Mouse (Mus musculus) brain, embryonic 14.5 days (tissue): Measurements from ENCODE around the gene Nr6a1. TPM values are rescaled to one million over a fixed set of nuclear protein-coding genes. Genes with fewer than 3 reads are reported as not detected.
A peak's percentile ranks its signal among the peaks of the same experiment; 100 is the strongest.

Experiments used
- DNase-seq: peaks from one replicate; pipeline ENCODE4 v3.0.0-alpha.2; 2011; ENCODE audit warnings: low read depth
- CTCF ChIP-seq: fragments of 200-500 bp; IDR thresholded peaks from 2 replicates; pipeline ENCODE4 v1.5.1; 2012; ENCODE audit warnings: inconsistent platforms, mild to moderate bottlenecking, moderate library complexity, borderline replicate concordance; ENCODE audit not compliant: insufficient read depth, insufficient read length; ENCODE audit errors: extremely low read depth
- POLR2A ChIP-seq: fragments of 200-500 bp; IDR thresholded peaks from 2 replicates; pipeline ENCODE4 v1.6.1; 2012; ENCODE audit warnings: mild to moderate bottlenecking, inconsistent platforms, borderline replicate concordance; ENCODE audit not compliant: poor library complexity, insufficient read depth, insufficient read length, severe bottlenecking; ENCODE audit errors: extremely low read depth
- polyA plus RNA-seq: library from polyadenylated mRNA; depleted of rRNA; stranded (reverse); fragments of >200 nt; gene quantifications from 2 replicates; pipeline ENCODE4 v1.2.3, GENCODE M21; 2012

The Nr6a1 gene
- polyA plus RNA-seq, 1 experiment, result 5.6 TPM

DNA sequence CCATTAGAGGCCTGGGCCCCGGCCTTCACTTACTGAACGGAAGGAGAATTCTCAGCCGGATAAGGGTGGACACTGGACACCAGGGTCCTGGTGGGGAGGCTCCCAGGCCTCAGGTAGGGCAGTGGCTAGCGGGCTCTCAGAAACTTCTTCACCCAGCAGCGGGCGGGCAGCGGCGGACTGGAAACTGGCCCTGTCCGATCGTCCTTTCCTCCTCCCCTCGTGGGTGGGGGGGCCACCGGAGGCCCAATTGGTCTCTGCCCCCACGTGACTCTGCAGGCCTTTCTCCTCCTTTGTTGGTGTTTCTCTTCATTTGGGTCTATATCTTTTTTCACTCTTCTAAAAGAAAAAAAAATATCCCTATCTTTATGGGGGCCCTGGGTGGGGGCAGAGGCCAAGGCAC, 213.2 kb downstream of the Nr6a1 start, which contains the start of gene Nr5a1:
Nr5a1 (minus strand) TSS at position 219 of the 400 bp plus-strand sequence.
- TF ChIP-seq POLR2A, result no peak
- no peak for TF ChIP-seq CTCF
- no peak for DNase-seq

DNA sequence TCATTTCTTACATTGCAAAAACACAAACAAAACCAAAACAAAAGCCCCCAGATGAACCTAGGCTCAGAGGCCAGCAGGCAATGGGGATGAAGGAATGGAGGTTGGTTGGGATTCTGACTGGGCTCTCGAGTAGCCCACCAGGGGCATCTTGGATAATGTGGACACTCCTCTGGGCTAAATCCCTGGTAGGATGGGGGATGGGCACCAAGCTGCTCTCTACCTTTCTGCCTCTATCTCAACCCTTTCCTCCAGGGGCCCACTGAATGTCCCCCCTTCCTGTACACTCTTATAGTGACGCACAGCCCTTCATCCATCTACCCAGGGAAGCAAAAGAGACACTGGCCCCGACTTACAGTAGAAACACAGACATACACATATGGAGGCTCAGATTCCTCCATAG, 213.9 kb downstream of the Nr6a1 start:
- no peak for DNase-seq
- TF ChIP-seq CTCF (no peak), POLR2A (no peak)

DNA sequence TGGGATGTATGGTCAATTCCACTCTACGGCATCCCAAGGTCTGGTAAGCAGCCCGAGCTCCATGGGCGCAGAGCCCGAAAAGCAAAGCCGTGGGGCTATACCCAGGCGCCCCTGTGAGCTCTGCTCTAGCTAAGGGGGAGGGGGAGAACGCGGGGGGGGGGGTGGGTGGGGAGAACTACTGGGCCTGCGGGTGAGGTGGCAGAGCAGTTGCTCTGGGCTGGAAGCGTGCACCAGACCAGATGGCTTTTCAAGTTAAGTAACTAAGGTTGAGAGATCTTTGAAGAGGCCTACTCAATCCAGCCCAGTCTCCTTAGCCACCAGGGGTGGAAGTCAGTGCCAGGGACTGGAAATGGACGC, 214.7 kb downstream of the Nr6a1 start:
- TF ChIP-seq CTCF (no peak), POLR2A (no peak)
- no peak for DNase-seq

DNA sequence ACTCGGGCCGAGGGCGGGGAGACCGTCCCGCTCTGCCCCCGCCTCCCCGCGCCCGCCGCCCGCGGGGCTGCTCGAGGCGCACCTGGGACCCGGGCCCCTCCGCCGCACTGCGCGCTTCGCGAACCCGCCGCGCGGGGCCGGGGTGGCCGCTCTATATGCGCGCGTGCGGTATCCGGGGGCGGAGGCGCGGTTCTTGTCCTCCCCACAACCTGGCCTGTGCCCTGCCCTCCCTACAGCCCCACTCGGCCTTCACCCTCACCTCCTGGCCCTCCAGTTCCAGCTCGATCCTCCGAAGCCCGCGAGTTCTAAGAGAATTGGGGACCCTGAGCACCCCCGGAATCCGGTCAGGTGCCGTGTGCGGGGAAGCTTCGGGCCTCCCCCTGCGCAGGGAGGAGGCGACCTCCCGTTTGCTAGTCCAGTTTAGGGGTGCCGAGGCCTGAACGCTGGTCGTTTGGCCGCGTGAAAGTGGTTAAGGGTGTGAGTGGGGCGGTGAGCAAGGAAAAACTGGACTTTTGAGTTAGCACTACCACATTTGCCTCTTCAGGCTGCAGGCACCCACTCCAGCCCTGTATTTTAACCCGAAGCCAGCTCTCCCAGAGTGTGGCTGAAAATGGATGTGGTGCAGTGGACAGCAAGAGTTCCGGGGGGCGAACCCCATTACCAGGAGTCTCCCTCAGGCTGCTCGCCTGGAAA, 215.3 kb downstream of the Nr6a1 start:
- no peak for TF ChIP-seq CTCF
- TF ChIP-seq POLR2A, result no peak
- DNase-seq, result no peak

DNA sequence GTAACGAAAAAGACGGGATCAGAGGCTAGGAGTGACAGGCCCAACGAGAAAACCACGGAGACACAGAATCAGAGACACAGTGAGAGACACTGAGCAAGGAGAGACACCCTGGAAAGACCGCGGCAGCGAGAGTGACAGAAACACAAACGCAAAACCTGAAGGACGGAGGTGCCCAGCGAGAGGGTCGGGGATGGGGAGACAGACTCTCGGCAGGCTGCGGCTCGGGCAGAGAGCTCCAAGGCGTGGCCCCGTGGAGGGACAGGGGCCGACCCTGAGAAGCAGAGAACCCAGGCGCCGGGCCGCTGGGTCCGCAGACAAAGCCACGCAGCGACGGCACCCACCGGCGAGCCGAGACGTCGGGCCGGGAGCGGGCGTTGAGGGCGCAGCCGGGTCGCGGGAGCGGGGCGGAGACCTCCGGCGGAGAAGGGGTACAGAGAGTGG, 216.0 kb downstream of the Nr6a1 start:
- TF ChIP-seq CTCF, result no peak
- no peak for TF ChIP-seq POLR2A
- peak; percentile 24 for DNase-seq

DNA sequence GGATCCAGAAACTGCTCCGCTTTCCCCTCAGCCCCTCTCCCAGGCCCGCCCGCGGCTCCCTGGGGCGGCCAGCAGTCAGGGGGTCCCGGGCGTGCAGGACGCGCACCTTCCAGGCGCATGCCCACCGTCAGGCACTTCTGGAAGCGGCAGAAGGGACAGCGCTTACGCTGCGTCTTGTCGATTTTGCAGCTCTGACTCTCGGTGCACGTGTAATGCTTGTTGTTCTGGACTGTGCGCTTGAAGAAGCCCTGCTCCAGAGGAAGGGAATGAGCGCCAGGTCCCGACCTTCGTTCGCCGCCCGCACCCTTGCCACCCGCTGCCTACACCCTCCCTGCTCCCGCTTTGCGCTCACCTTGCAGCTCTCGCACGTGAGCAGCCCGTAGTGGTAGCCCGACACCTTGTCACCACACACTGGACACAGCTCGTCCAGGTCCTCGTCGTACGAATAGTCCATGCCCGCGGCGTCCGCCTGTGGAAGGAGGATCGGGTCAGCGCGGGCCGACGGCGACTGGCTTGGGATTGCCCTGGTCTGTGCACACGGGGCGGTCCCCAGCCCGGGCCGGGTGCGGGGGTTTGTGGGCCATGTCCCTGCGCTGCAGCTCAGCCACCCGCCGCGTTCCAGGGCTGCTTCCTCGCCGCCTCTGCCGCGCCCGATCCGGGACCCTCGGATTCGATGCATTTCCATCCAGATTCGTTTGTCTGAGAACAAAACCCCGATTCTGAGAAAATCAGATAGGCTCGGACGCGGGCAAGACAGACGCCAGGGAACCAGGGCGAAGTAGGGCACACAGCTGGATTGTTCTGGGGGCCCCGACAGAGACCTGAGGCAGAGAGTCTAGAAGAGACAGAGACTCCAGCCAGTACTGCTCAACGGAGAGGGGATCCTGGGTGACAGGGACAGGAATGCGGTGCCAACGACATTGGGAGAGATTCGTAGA, 216.9 kb downstream of the Nr6a1 start:
- TF ChIP-seq CTCF, result no peak
- TF ChIP-seq POLR2A, result no peak
- peak; percentile 59 for DNase-seq

DNA sequence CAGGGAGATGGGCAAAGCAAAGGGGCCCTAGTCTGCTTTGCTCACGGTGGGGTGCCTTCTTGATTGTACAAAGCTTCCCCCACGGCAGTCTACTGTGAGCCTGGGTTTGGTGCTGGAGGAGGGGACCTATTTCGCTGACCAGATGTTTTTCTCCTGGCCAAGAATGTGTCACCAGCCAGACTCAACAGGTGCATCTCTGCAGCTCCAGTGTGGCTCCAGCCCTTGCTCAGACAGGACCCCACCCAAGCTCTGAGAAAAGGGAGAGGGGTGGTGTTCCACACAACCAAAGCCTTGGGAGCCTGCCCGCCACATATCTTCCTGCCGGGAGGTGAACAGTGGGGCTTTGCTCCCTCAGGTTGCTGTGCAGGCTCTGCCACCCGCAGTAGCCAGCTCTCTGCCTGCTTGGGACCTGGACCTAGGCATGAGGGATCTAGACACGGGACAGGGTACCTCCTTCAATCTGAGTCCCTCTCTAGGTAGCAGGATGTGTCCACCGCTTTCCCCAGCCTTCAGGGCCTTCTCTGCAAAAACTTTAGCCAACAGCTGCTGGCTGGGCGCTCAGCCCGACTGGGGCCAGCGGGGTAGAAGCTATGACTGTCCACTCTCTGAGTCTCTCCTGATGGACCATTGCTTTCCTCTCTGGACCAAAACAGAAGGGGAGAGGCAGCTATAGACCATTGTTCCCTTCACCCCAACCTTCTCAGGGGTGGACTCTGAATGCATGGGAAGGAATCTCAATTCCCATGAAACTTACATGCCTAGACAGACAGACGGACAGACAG, 218.4 kb downstream of the Nr6a1 start:
- no peak for DNase-seq
- TF ChIP-seq POLR2A (no peak), CTCF (no peak)

DNA sequence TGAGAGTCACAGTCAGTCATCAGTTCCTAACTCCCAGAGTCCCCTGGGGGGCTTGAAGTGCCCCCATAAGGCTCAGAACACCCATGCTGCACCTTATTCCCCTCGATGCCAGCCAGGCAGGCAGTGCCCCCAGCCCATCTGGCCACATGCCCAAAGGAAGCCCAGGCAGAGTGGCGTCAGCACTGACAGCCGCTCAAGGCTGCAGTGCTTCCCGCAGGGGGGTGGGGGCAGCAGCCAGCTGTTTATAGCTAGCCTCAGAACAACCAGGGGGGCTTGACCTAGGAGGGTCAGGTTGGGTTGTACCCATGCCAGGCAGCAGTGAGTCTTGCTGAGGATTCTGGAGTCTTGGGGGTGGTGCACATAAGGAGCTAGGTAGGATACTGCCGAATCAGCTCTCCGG, 220.8 kb downstream of the Nr6a1 start:
- DNase-seq, result no peak
- TF ChIP-seq CTCF, result no peak
- no peak for TF ChIP-seq POLR2A

DNA sequence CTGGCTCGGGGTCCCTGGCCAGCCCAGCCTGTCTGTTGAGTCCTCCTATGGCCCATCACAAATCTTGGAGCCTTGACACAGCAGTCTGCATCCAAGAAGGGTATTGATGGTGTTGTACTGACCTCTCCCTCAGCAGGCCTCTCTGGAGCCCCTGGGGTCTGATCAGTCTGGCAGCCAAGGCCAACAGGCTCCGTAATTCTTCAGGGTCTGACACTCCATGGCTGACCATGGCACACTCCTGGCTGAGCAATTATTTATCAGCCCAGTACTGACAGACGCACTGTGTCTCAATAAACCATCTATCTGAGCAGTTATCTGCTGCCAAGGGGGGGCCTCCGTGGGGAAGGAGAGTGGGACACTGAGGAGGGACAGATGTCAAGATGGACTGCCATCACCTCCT, 222.5 kb downstream of the Nr6a1 start:
- TF ChIP-seq POLR2A, result no peak
- no peak for TF ChIP-seq CTCF
- no peak for DNase-seq

DNA sequence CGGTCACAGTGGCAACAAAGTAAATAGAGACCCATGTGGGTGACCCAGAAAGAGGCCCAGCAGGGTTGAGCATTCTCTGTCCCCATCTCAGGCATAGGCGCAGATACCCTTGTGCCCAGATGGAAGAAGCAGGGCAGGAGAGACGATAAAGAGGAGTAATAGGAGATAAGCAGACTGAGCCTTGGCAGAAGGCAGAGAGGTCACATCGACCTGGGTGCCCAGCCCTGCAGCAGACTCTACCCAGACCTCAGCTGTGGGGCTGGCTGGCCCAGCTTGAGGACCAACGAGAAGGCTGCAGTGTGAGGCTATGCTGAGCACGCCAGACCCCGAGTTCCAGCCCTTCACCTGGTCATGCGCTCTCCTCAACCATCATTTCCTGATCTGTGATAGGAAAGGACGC, 223.2 kb downstream of the Nr6a1 start:
- TF ChIP-seq CTCF, result no peak
- no peak for TF ChIP-seq POLR2A

DNA sequence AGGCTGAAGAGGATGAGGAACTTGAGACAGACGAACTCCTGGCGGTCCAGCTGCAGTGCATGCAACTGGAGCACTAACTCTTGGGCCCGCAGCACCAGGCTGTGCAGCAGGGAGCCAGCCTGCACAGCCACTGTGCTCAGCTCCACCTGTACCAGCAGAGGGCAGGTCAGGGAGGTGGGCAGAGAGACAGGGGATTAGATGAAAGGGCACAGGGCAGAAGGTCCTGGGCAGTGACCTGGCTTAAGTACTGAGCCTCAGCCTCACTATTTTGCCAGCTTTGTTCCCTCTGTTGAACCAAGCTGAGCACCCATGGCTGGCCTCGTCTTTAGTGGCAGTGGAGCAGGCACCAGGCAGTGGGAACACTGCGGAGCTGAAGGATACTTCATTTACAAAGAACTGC, 227.3 kb downstream of the Nr6a1 start:
- no peak for TF ChIP-seq CTCF
- DNase-seq, result no peak

More for the DNA sequence above, 223.2 kb downstream of the Nr6a1 start:
- DNase-seq, result no peak
